Mouse (Mus musculus) cerebellum, postnatal 4 days (tissue): ENCODE measurements around the gene Alkbh7.

Experiments
- DNase-seq, 2 experiments: peaks; one replicate each; pipeline ENCODE4 v3.0.0; 2022; ENCODE audit warnings: low spot score in 2 of 2, mixed read lengths in 1 of 2

The Alkbh7 gene

DNA sequence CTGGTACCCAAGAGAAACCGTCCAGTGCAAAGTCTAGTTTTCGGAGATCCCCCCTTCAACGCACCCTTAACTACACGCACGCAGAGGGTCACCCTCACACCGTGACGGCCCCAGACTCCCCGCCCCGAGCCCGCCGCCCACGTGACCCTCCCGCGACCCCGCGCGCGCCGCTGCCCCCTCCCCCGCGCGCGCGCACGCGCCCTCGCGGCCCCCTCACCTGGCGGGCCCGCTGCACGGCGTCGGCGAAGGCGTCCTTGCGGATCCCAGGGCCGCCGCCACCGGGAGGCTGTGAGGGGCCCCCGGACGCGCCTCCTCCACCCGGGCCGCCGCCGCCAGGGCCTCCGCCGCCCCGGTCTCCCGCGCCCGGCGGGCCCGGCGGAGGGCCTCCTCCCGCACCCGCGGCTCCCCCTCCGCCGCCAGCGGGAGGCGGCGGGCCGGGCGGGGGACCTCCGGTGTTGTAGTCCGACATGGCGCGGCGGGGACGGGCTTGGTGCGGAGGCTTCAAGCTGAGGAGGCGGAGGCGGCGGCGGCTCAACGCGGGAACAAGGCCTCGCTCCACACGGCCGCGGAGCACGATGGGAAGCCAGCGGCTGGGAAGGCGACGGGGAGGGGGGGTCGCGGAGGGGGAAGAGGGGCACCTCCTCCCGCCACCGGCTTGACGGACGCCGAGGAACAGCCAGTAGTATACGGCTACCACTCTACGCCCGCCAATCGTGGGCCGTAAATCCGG is 34.0 kb downstream of the Alkbh7 start, which contains the start of gene Khsrp:
Khsrp (minus strand) TSS at position 592 of the 730 bp plus-strand sequence.
- peak; percentile 42 to 62 for DNase-seq

DNA sequence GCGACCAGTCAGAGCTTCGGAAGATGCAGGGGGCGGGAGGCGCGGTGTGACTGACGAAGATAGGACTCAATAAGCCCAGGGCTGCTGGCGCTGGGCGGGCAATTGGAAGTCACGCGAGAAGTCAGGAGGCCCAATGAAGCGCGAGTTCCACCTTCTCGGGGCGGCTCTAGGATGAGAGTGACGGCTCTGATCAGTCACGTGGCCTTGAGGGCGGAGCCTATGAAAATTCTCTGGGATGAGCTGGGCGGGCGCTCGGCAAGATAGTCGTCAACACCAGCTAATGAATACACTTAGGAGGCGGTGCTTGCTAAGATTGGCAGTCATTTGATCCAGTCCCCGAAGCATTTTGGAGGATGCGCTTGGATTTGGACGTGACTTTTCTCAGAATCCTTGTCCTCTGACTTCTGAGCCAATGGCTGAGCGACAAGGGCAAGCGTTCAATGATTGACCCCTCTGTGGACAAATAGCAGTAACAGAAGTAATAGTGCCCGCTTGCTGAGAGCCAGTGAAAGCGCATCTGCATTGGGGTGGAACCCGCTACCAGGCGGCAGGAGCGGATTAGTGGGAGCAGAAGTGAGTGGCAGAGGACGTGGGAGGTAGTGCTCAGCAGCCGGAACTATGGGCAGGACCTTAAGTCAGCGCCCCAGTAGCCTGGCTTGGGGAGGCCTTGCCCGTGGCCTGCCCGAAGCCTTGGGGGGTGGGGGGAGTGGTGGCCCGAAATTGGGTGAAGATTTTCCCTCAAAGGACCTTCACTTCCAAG is 34.7 kb downstream of the Alkbh7 start:
- DNase-seq, result peak; percentile 90 to 97

DNA sequence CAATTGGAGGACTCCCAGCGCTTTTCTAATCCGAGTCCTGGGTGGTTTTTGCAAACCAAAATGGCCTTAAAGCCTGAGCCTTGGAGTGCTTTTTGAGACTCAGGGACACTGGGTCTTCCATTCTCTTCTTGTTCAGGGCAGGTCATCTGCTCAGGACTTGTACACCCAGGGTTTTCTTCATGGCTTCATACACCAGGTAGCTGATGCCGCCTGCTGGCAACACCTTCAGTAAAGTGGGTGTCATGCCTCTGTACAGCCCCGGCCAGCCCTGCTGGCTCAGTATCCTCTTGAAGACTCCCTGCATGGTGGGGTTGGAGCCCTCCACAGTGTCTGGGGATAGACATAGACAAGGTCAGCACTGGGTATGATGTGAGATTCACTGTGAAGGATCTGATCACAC is 35.7 kb downstream of the Alkbh7 start:
- DNase-seq, result no peak

DNA sequence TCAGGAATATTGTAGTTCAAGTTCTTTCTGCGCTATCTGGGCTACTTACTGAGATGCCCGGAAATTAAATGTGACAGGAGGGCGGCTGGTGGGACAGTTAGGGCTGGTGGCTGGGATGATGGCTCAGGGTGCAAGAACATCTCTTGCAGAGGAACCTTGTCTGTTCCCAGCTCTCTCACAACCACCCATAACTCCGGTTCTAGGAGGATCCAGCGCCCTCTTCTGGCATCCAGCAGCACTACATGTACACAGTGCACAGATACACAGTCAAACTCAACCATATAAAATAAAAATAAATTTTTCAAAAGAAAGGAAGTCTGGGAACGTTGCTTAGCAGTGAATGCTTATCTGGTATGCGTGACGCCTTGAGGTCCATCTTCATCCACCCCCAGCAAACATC is 41.8 kb downstream of the Alkbh7 start:
- DNase-seq, result no peak

DNA sequence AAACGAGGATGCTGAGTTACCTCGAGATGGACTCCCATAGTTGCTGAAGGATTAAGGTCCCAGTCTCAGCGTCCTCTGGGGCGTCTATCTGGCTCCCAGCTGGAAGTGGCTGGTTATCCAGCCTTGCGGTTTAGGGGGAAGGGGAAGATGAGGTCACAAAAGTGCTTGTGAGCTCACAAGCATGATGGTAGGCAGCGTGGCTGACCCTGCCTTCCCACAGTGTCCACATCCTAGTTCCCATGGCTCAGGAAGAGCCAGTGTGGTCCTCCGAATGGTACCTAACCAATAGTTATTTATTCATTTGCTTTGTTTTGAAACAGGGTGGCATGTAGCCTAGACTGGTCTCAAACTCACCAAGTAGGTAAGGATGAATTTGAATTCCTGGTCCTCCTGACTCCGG is 44.4 kb downstream of the Alkbh7 start, which contains the start of gene Slc25a41:
Slc25a41 (minus strand) TSS at position 101 of the 400 bp plus-strand sequence.
- DNase-seq, result no peak

DNA sequence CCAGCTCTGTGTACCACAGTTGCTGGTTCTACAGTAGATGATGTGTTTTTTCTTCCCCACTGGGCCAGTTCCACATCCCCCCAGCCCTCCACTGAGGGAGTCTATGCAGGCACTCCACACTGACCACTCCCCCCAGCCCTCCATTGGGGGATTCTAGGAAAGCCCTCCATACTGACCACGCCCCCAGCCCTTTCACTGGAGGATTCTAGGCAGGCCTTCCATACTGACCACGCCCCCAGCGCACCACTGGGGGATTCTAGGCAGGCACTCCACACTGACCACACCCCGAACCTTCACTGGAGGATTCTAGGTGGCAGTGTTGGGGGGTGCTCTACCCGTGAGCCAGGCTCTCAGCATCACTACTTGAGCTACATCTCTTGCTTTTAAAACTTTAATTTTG is 50.3 kb downstream of the Alkbh7 start:
- no peak for DNase-seq

DNA sequence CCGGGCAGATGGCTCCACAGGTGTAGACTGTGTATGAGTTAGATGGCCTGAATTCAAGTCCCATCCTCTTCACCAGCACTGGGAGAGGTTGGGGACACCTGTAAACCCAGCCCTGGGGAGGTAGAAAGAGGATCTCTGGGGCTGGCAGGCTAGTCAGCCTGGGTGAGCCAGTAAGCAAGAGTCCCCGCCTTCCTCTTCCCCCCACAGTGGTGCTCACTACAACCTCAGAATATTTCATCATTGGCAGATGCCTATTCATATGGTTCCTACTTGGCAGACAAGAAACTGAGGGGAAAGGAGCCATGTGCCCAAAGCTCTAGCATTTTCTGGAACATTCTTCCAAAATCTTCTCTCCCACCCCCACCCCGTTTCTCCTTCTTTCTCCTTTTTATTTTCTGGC is 51.7 kb downstream of the Alkbh7 start:
- no peak for DNase-seq
